Mouse (Mus musculus): Measurements from ENCODE around the gene Best1. TPM values are rescaled to one million over a fixed set of nuclear protein-coding genes. Genes with fewer than 3 reads are reported as not detected.
A peak's percentile ranks its signal among the peaks of the same experiment; 100 is the strongest.

Best1 gene
- polyA plus RNA-seq, 2 experiments = 0.08 to 0.09 TPM

- DNase-seq (ENCODE audit: low read depth in 3 of 3, low spot score in 3 of 3) (no peak), ATAC-seq (ENCODE audit: insufficient read depth) (peak; percentile 26; the same call in 1 of the 2 replicates)
- Histone ChIP-seq H3K4me3 (ENCODE audit: insufficient read depth in 1 of 2, low read depth in 2 of 2, low read length in 2 of 2) (no peak overlapping the region), H3K27me3 (ENCODE audit: control insufficient read depth, insufficient read depth, low read length) (no peaks in the 10 kb centered on the region), H3K9me3 (ENCODE audit: control insufficient read depth, low read length) (no peaks in the 10 kb centered on the region), H3K4me2 (ENCODE audit: low read depth) (peak overlapping the region; percentile 0; the same call in 1 of the 2 replicates), H3K9ac (replicated peaks) (no peak overlapping the region), H3K27ac (no peak overlapping the region), H3K36me3 (replicated peaks; ENCODE audit: control insufficient read depth, insufficient read depth, low read depth) (peaks cover 82% of the 10 kb centered on the region), H3K4me1 (replicated peaks; ENCODE audit: control insufficient read depth in 2 of 2, insufficient read depth in 2 of 2, low read length in 1 of 2) (peaks cover 13 to 38% of the 10 kb centered on the region in 2 experiments)
- TF ChIP-seq CTCF (IDR thresholded peaks at IDR 0.05; ENCODE audit: low read depth) (no peak), EP300 (IDR thresholded peaks at IDR 0.05; ENCODE audit: low read depth) (no peak)
- 16% methylated on average over 8 of the region's 8 CpGs for WGBS (ENCODE audit: insufficient replicate concordance)
Measured at GRCm38 (mm10) chr19:10025169-10025875, 23.9 kb upstream of the Best1 start.

- 39% methylated on average over 9 of the region's 9 CpGs for WGBS (ENCODE audit: insufficient replicate concordance)
- Histone ChIP-seq H3K4me1 (replicated peaks; ENCODE audit: control insufficient read depth in 2 of 2, insufficient read depth in 2 of 2, low read length in 1 of 2) (peaks cover 23 to 55% of the 10 kb centered on the region in 2 experiments), H3K36me3 (replicated peaks; ENCODE audit: control insufficient read depth, insufficient read depth, low read depth) (peaks cover 79% of the 10 kb centered on the region), H3K4me2 (ENCODE audit: low read depth) (peak overlapping the region; percentile 16; the same call in 1 of the 2 replicates), H3K27me3 (ENCODE audit: control insufficient read depth, insufficient read depth, low read length) (no peaks in the 10 kb centered on the region), H3K27ac (no peak overlapping the region), H3K9ac (replicated peaks) (no peak overlapping the region), H3K4me3 (ENCODE audit: insufficient read depth in 1 of 2, low read depth in 2 of 2, low read length in 2 of 2) (no peak overlapping the region), H3K9me3 (ENCODE audit: control insufficient read depth, low read length) (no peaks in the 10 kb centered on the region)
- no peak for DNase-seq (ENCODE audit: low read depth in 3 of 3, low spot score in 3 of 3)
- TF ChIP-seq EP300 (IDR thresholded peaks at IDR 0.05; ENCODE audit: low read depth) (no peak), CTCF (IDR thresholded peaks at IDR 0.05; ENCODE audit: low read depth) (no peak)
- ATAC-seq (ENCODE audit: insufficient read depth) = no peak
Measured at GRCm38 (mm10) chr19:10023304-10023758, 21.9 kb upstream of the Best1 start.

GRCm38 (mm10) chr19:10022414-10023303 is 21.2 kb upstream of the Best1 start:
- TF ChIP-seq CTCF (IDR thresholded peaks at IDR 0.05; ENCODE audit: low read depth) (peak; percentile 64), EP300 (IDR thresholded peaks at IDR 0.05; ENCODE audit: low read depth) (no peak)
- Histone ChIP-seq H3K4me1 (replicated peaks; ENCODE audit: control insufficient read depth in 2 of 2, insufficient read depth in 2 of 2, low read length in 1 of 2) (peaks cover 24 to 57% of the 10 kb centered on the region in 2 experiments), H3K27me3 (ENCODE audit: control insufficient read depth, insufficient read depth, low read length) (no peaks in the 10 kb centered on the region), H3K4me2 (ENCODE audit: low read depth) (peak overlapping the region; percentile 16; the same call in 1 of the 2 replicates), H3K9ac (replicated peaks) (no peak overlapping the region; the same call in 1 of the 2 replicates), H3K36me3 (replicated peaks; ENCODE audit: control insufficient read depth, insufficient read depth, low read depth) (peaks cover 74% of the 10 kb centered on the region), H3K9me3 (ENCODE audit: control insufficient read depth, low read length) (no peaks in the 10 kb centered on the region), H3K4me3 (ENCODE audit: insufficient read depth in 1 of 2, low read depth in 2 of 2, low read length in 2 of 2) (no peak overlapping the region), H3K27ac (no peak overlapping the region)
- WGBS (ENCODE audit: insufficient replicate concordance) = 71% methylated on average over 5 of the region's 5 CpGs
- DNase-seq (ENCODE audit: low read depth in 3 of 3, low spot score in 3 of 3) = no peak
- ATAC-seq (ENCODE audit: insufficient read depth) = no peak

- H3K4me2 ChIP-seq (ENCODE audit: low read depth) = no peak overlapping the region
- no peaks in the 10 kb centered on the region for H3K9me3 ChIP-seq (ENCODE audit: control insufficient read depth, low read length)
- H3K27ac ChIP-seq = no peak overlapping the region
- ATAC-seq (ENCODE audit: insufficient read depth) = no peak
- TF ChIP-seq EP300 (IDR thresholded peaks at IDR 0.05; ENCODE audit: low read depth) (no peak), CTCF (IDR thresholded peaks at IDR 0.05; ENCODE audit: low read depth) (no peak)
- no peaks in the 10 kb centered on the region for H3K27me3 ChIP-seq (ENCODE audit: control insufficient read depth, insufficient read depth, low read length)
- H3K36me3 ChIP-seq (replicated peaks; ENCODE audit: control insufficient read depth, insufficient read depth, low read depth) = peaks cover 67% of the 10 kb centered on the region
- H3K4me3 ChIP-seq (ENCODE audit: insufficient read depth in 1 of 2, low read depth in 2 of 2, low read length in 2 of 2) = no peak overlapping the region
- peaks cover 24 to 64% of the 10 kb centered on the region in 2 experiments for H3K4me1 ChIP-seq (replicated peaks; ENCODE audit: control insufficient read depth in 2 of 2, insufficient read depth in 2 of 2, low read length in 1 of 2)
- 70% methylated on average over 2 of the region's 2 CpGs for WGBS (ENCODE audit: insufficient replicate concordance)
- DNase-seq (ENCODE audit: low read depth in 3 of 3, low spot score in 3 of 3) = no peak
- no peak overlapping the region for H3K9ac ChIP-seq (replicated peaks)
Measured at GRCm38 (mm10) chr19:10021981-10022380, 20.5 kb upstream of the Best1 start.

All from liver, embryonic 14.5 days (tissue).